Mouse (Mus musculus) gastrocnemius, postnatal 4 days (tissue): Measurements from ENCODE around the gene Ulk4. TPM values are rescaled to one million over a fixed set of nuclear protein-coding genes. Genes with fewer than 3 reads are reported as not detected.

Source experiments
- DNase-seq, 2 experiments: peaks; one replicate each; pipeline ENCODE4 v3.0.0; 2021 to 2022; ENCODE audit warnings: low spot score in 2 of 2, mixed read lengths in 2 of 2
- total RNA-seq, 2 experiments: library from RNA; stranded (reverse); gene quantifications; 2 replicates each; pipeline ENCODE4 v1.2.3; 2021

Ulk4 gene
- total RNA-seq, 2 experiments from 2014 or later, result 2.2 to 2.3 TPM

DNA sequence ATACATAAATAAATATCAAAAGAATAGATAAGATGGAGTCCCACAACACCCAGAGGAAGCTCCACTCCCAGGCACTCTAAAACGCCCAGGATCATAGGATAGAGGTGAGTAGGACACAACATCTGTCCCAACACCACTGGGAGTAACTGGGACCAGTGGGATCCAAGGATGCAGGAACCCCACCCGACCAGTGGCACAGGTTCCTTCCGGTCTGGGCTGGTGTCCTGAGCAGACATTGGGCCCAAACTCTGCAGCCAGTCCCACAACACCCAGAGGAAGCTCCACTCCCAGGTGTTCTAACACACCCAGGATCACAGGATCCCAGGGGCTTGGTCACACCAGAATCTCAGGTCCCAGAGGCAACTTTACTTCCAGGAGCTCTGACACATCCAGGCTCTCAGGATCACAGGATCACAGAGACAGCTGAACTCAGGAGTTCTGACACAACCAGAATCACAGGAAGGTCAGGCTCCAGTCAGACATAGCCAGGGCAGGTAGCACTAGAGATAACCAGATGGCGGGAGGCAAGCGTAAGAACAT lies 77.8 kb downstream of the Ulk4 start:
- DNase-seq, result peak in 1 of 2 experiments; percentile 11

DNA sequence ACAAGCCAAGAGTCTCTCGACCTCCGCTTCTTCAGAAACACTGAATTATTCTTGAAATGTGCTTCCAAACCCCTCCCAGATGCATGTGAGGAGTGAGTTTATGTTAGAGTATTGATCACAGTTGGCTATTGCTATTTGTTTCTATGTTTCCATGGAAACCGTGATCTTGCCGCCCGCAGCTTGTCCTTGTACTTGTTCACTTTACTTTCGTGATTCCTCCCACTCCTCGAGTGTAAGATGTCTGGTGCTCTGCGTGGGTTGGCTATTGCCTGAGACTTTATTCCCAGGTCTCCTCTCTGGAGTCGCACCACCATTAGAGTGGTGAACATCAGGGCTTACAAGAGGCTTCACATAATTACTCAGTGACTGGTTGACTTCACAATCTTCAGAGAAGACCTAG lies 80.5 kb downstream of the Ulk4 start:
- peak in 1 of 2 experiments; percentile 5 for DNase-seq

- DNase-seq, result no peak
These were observed 81.9 kb downstream of the Ulk4 start for GRCm38 (mm10) chr9:121195106-121195505.

- DNase-seq, result peak in 1 of 2 experiments; percentile 5
These were observed 84.2 kb downstream of the Ulk4 start for GRCm38 (mm10) chr9:121192601-121193370.

- no peak for DNase-seq
These were observed 89.2 kb downstream of the Ulk4 start for GRCm38 (mm10) chr9:121187811-121188210.

DNA sequence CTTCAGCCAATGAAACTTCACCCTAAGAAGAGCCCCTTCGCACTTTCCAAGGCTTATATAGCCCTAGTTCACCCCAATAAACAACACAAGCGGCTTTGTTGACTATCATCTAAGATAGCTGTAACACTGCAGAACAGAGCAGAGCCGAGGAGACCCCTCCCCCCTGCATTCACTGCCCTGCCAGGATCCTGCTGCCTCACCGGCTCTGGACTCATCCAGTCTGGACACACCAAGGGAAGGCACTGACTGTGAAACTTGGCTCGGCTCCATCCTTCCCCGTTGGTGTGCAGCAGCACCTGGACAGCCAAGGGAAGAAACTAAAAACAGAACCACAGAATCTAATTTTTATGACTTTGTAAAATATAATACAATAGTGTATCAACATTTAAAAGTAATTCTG lies 91.2 kb downstream of the Ulk4 start:
- no peak for DNase-seq

- DNase-seq, result no peak
These were observed 100.6 kb downstream of the Ulk4 start for GRCm38 (mm10) chr9:121176350-121176749.

- no peak for DNase-seq
These were observed 101.8 kb downstream of the Ulk4 start for GRCm38 (mm10) chr9:121175201-121175600.

- DNase-seq, result no peak
These were observed 104.9 kb downstream of the Ulk4 start for GRCm38 (mm10) chr9:121172123-121172522.

GRCm38 (mm10) chr9:121171609-121172008 lies 105.4 kb downstream of the Ulk4 start:
- DNase-seq, result no peak

DNA sequence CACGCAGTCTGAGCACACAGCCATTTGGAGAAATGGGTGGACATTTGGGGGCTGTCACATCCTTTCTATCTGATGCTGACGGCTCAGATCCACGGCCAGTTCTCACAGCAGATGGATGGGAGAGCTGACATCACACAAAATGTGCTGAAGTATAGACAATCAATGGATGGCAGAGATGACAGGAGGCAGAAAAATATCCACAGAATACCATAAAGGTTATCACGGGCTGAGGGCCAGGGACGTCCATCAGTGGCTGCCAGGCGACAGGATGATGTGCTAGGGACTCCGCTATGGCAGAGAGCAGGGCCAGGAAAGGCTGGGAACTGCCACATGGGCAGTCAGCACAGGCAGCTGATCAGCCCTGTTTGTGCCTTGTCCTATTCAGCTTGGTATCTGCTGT lies 112.4 kb downstream of the Ulk4 start:
- no peak for DNase-seq

DNA sequence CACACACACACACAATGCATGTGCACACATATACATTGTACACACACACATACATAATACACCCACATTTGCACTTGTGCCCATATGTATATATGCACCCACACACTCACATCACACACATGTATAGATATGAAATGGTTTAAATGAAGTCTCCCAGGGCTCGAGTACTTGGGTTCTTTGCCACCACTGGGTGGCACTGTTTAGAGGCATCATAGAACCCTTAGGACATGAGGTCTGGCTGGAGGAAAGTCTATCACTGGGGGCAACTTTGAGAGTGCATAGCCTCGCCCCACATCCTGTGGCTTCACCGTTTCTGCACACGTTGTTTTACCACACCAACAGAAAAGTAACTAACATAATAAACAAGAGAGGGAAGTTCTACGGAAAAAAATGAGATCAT lies 114.2 kb downstream of the Ulk4 start:
- DNase-seq, result no peak

DNA sequence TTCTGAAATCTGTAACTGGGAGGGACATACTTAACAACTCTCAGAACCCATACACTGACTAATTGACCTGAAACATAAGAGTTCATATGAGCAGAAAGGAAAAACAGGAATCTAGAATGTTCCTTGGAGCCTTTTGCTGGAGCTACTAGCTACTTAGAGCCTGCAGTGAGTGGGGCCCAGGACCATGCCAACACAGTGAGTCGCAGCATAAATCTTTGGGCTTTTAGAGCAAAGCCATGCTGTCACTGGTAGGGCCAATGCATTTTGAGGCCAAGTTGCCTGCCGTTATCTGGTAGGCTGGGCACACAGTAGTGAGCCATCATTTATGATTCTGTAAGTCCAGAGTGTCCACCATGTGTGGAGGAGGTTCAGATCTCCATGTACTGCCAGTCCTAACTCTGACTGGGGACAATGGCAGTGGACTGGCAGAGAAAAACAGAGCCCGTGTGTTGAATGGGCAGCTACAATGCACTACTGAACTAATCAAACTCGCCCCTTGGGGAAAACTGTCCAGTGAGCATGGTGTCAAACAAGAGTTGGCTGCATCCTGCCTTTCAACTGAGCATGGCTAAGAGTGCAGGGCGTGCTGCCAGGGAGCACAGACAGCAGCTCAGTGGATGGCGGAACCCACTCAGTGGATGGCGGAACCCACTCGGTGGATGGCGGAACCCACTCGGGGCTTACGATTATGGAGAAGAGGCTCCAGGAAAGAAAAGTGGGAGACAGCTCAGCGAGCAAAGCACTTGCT lies 115.0 kb downstream of the Ulk4 start:
- DNase-seq, result no peak

DNA sequence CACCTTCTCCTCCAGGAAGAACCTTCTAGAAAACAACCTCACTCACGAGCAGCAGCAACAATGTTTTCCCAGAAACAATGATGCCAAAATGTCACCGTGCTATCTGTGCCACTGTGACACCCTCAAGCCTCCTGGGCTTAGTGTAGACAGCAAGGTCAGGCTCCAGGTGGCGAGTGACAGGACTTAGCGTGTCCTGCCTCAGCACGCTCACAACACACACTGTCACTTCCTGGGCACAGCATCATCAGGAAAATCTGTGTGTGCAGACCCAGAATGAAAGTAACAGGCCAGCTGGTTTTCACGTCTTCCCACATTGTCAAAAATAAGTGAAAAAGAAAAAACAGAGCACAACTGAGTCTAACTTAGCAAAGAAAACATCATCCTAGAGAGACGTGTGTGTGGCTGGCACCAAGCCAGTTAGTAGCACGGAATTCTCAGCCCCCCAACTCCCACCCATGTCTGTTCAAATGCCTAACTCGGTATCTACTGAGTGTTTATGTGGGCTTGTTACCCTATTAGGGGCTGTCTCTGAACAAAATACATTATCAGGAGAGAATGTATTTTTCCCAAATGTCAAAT lies 120.7 kb downstream of the Ulk4 start:
- no peak for DNase-seq

- DNase-seq, result no peak
These were observed 123.7 kb downstream of the Ulk4 start for GRCm38 (mm10) chr9:121153276-121153675.

GRCm38 (mm10) chr9:121148602-121149001 lies 128.4 kb downstream of the Ulk4 start:
- DNase-seq, result no peak

- no peak for DNase-seq
These were observed 133.8 kb downstream of the Ulk4 start for GRCm38 (mm10) chr9:121143208-121143607.

GRCm38 (mm10) chr9:121132549-121132948 lies 144.4 kb downstream of the Ulk4 start:
- DNase-seq, result no peak

DNA sequence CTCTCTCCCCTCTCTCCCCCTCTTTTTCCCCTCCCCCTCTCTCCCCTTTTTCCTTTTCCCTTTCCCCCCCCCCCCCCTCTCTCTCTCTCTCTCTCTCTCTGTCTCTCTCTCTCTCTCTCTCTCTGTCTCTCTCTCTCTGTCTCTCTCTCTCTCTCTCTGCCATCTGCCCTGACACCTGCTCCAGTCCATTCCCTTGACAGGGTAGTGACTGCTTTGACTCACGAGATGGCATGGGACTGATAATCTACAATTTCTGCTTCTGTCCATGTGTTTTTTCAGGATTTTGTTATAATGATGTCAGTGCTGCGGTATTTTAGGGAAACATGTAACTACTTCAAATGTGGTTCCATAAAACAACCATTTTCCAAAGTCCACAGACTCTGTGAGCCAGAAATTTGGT lies 147.5 kb downstream of the Ulk4 start:
- no peak for DNase-seq

- DNase-seq, result no peak
These were observed 148.1 kb downstream of the Ulk4 start for GRCm38 (mm10) chr9:121128934-121129333.

DNA sequence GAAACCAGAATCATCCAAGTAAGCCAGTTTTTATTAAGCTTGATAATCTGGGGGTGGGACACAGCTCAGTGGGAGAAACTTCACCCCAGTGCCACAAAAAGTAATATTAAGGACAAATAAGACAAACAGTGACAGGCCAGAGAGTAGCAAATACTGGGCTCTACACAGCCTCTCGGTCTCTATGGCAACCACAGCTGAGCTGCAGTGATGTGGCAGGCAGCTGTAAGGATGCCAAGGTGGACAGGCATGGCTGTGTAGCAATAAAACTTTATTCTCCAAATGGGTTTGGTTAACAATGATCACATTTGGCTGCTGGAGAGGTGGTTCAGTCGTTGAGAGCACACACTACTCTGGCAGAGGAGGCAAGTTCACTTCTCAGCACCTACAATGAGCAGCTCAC lies 150.0 kb downstream of the Ulk4 start:
- DNase-seq, result no peak

GRCm38 (mm10) chr9:121124705-121125104 lies 152.3 kb downstream of the Ulk4 start:
- no peak for DNase-seq
